Mouse (Mus musculus) cortical plate, adult 2 months (tissue): ENCODE results near the gene Rps16.

Experiments
- CTCF ChIP-seq: fragments of 200-500 bp; IDR thresholded peaks from 2 replicates; pipeline ENCODE4 v1.5.1; 2011; ENCODE audit warnings: mild to moderate bottlenecking, control low read depth, low read length; ENCODE audit not compliant: insufficient read depth; ENCODE audit errors: extremely low read depth
- POLR2A ChIP-seq: fragments of 200-500 bp; IDR thresholded peaks from 2 replicates; pipeline ENCODE4 v1.6.1; 2011; ENCODE audit warnings: mild to moderate bottlenecking, low read length, control low read depth; ENCODE audit not compliant: insufficient read depth; ENCODE audit errors: extremely low read depth

DNA sequence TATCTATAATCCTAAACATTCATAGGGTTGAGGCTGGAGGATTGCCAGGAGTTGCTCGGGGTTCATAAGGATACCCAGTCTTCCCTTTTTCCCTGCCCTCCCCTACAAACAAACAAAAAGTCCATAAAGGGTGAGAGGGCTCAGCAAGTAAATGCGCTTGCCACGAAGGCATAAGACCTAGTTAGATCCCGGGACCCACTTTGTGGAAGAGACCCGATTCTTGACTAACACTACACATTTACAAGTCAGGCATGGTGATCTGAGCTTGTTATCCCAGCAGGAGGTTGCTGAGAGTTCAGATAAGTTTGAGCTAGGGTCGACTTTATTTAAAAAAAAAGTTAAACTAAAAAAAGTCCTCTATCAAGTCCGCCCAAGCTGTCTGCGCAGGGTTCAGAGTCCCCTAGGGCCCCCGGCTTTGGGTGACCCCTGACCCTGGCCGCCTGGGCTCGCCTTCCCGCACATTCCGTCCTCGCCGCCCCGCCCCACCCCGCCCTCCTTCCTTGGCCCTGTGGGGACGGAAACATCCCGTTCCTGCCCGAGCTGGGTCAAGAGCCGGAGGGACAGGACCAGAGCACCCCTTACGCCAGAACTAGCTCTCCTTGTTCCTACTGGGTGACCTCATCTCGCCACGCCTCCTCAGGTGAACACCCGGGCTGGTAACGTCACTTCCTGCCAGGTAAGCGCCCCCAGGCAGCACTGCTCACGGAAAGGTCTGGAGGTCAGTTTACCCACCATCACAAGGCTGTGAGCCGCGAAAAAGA is 25.7 kb downstream of the Rps16 start:
- TF ChIP-seq POLR2A (0 out of 2 replicates have a peak, but pooled peaks have one; percentile 39), CTCF (no peak)
